ENCODE assay signal across 8 mouse cellular contexts in the genomic region with DNA sequence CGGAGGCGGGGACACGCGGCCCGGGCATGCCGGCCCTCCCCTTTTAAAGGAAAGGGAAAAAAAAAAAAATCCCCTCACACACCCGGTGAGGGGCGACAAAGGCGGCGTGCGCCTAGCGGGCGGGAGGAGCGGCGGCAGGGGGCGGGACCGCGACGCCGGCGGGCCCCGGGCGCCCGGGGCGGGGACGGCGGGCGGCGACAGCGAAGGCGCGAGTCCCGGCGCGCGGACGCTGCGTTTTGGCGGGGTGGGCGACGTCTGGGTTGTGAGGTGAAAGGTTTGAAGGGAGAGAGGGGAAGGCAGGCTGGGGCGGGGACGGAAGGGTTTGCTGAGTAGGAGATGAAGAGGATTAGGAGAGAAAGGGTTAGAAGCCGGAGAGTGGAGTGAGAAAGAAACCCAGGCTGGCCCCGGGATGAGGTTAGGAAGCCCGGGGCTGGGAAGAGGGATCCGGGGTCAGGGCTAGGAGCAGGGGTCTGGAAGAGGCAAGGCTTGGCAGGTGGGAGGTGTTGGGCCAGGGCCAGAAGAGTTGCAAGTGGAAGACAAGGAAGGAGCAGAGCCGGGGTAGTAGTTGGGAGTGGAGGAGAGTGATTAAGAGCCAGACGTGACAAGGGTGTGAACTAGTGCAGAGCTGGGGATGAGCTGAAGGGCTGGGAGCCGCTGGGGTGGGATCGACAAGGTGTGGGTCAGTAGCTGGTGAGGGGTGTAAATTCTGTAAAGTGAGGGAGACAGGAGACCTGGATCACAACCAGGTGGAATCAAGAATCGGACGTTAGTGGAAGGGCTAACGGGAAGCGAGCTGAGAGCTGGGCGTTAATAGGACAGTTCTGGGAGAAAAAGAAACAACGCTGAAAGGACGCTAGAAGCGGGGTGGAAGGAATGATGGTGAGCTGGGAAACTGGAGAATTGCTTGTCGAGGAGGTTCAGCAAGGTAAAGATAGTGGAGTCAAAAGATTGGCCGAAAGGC. TPM values are rescaled to one million over a fixed set of nuclear protein-coding genes. Genes with fewer than 3 reads are reported as not detected.
DNase-seq lines count a peak whose midpoint lies in the region; ATAC-seq and TF ChIP-seq lines count a peak whose summit lies in the region.

No protein-coding gene starts in this region.

- no peaks in the 10 kb centered on the region; the same call in 1 of the 2 replicates for H3K36me3 ChIP-seq in thymus, adult 2 months (ENCODE audit: control insufficient read depth, insufficient read depth, low read length)
- peaks cover 41% of the 10 kb centered on the region for H3K36me3 ChIP-seq in liver, embryonic 15.5 days (replicated peaks)
- H3K36me3 ChIP-seq in neural tube, embryonic 13.5 days, result peaks cover 7% of the 10 kb centered on the region

- no peak for TF ChIP-seq POLR2A in thymus, adult 2 months (IDR thresholded peaks at IDR 0.05; ENCODE audit: control insufficient read depth, extremely low read depth, insufficient read depth, low read length, poor library complexity)

- peak; percentile 69 for ATAC-seq in liver, embryonic 15.5 days (ENCODE audit: insufficient read depth)
- ATAC-seq in neural tube, embryonic 13.5 days (ENCODE audit: low read depth), result peak; percentile 66

- H3K9ac ChIP-seq in liver, embryonic 15.5 days, result peak overlapping the region; percentile 85
- H3K9ac ChIP-seq in neural tube, embryonic 13.5 days, result peak overlapping the region; percentile 83

- TF ChIP-seq CTCF in thymus, adult 2 months (IDR thresholded peaks at IDR 0.05; ENCODE audit: borderline replicate concordance, control insufficient read depth, extremely low read depth, insufficient read depth, low read length, poor library complexity), result no peak

- no peaks in the 10 kb centered on the region for H3K27me3 ChIP-seq in thymus, adult 2 months (ENCODE audit: control insufficient read depth, insufficient read depth, low read length)
- no peaks in the 10 kb centered on the region for H3K27me3 ChIP-seq in liver, embryonic 15.5 days
- no peaks in the 10 kb centered on the region for H3K27me3 ChIP-seq in neural tube, embryonic 13.5 days

- DNase-seq in thymus, adult 2 months, result no peak
- DNase-seq in thymus, postnatal 36 days, result no peak
- DNase-seq in cerebellum, postnatal 14 days, result peak; percentile 65 to 76
- DNase-seq in gastrocnemius, postnatal 25 days, result peak; percentile 34
- peak; percentile 40 for DNase-seq in kidney, adult 9 months
- DNase-seq in adipocyte (ENCODE audit: low spot score), result no peak

- 0 out of 2 replicates have a peak overlapping the region, but pooled peaks have one; percentile 1 for H3K27ac ChIP-seq in thymus, adult 2 months (ENCODE audit: control insufficient read depth, insufficient read depth, low read length)
- H3K27ac ChIP-seq in liver, embryonic 15.5 days (replicated peaks), result peak overlapping the region; percentile 96
- peak overlapping the region; percentile 95 for H3K27ac ChIP-seq in neural tube, embryonic 13.5 days (replicated peaks)

- no peaks in the 10 kb centered on the region for H3K9me3 ChIP-seq in liver, embryonic 15.5 days (replicated peaks)
- no peaks in the 10 kb centered on the region for H3K9me3 ChIP-seq in neural tube, embryonic 13.5 days

- H3K4me2 ChIP-seq in liver, embryonic 15.5 days, result peak overlapping the region; percentile 100
- peak overlapping the region; percentile 77 for H3K4me2 ChIP-seq in neural tube, embryonic 13.5 days

- H3K4me1 ChIP-seq in thymus, adult 2 months (replicated peaks; ENCODE audit: control insufficient read depth, insufficient read depth, low read length), result peaks cover 13% of the 10 kb centered on the region
- peaks cover 61% of the 10 kb centered on the region for H3K4me1 ChIP-seq in liver, embryonic 15.5 days (replicated peaks)
- H3K4me1 ChIP-seq in neural tube, embryonic 13.5 days (replicated peaks), result peaks cover 44% of the 10 kb centered on the region

- WGBS in thymus, adult 2 months, result under 1% methylated on average over 61 of the region's 61 CpGs
- under 1% methylated on average over 61 of the region's 61 CpGs for WGBS in liver, embryonic 15.5 days (ENCODE audit: insufficient replicate concordance)
- under 1% methylated on average over 59 of the region's 61 CpGs for WGBS in neural tube, embryonic 13.5 days

- H3K4me3 ChIP-seq in thymus, adult 2 months (ENCODE audit: control insufficient read depth, insufficient read depth, low read length), result peak overlapping the region; percentile 78
- peak overlapping the region; percentile 84 for H3K4me3 ChIP-seq in liver, embryonic 15.5 days (replicated peaks)
- peak overlapping the region; percentile 60 for H3K4me3 ChIP-seq in neural tube, embryonic 13.5 days

RNA-seq across cellular contexts. Expression of a gene that starts 0.5 kb away (rescaled TPM):
- polyA plus RNA-seq in thymus, adult 2 months (2012; rRNA removed), result 12.5 and 17.2 TPM in 2 replicates
- 1 to 10 TPM; 2.2 to 2.8 TPM for total RNA-seq in gastrocnemius, postnatal 25 days (2021)
- polyA plus RNA-seq in liver, embryonic 15.5 days (2015; fragmentation: Nextera tagmentation; extraction: Ambion mirVana), result 2.8 and 3.7 TPM in 2 replicates
- 8.2 and 10.6 TPM in 2 replicates for polyA plus RNA-seq in neural tube, embryonic 13.5 days (2015; fragmentation: Nextera tagmentation; extraction: Ambion mirVana)

RNA-seq across cellular contexts. Expression of a gene that starts 18.6 kb away (rescaled TPM):
- polyA plus RNA-seq in thymus, adult 2 months (2012; rRNA removed), result 2.8 and 4.5 TPM in 2 replicates
- 1 to 10 TPM; 2.3 to 2.5 TPM for total RNA-seq in gastrocnemius, postnatal 25 days (2021)
- polyA plus RNA-seq in liver, embryonic 15.5 days (2015; fragmentation: Nextera tagmentation; extraction: Ambion mirVana), result 2.1 and 2.4 TPM in 2 replicates
- polyA plus RNA-seq in neural tube, embryonic 13.5 days (2015; fragmentation: Nextera tagmentation; extraction: Ambion mirVana), result 2.4 and 3.0 TPM in 2 replicates

RNA-seq across cellular contexts. Expression of a gene that starts 18.6 kb away (rescaled TPM):
- 46.1 and 56.4 TPM in 2 replicates for polyA plus RNA-seq in thymus, adult 2 months (2012; rRNA removed)
- total RNA-seq in gastrocnemius, postnatal 25 days (2021), result 10 to 100 TPM; 16.0 to 16.2 TPM
- polyA plus RNA-seq in liver, embryonic 15.5 days (2015; fragmentation: Nextera tagmentation; extraction: Ambion mirVana), result 21.6 and 26.0 TPM in 2 replicates
- 38.9 and 39.7 TPM in 2 replicates for polyA plus RNA-seq in neural tube, embryonic 13.5 days (2015; fragmentation: Nextera tagmentation; extraction: Ambion mirVana)

RNA-seq across cellular contexts. Expression of a gene that starts 18.7 kb away (rescaled TPM):
- 14.2 and 16.9 TPM in 2 replicates for polyA plus RNA-seq in thymus, adult 2 months (2012; rRNA removed)
- 10 to 100 TPM; 12.1 to 13.8 TPM for total RNA-seq in gastrocnemius, postnatal 25 days (2021)
- 16.5 and 18.0 TPM in 2 replicates for polyA plus RNA-seq in liver, embryonic 15.5 days (2015; fragmentation: Nextera tagmentation; extraction: Ambion mirVana)
- polyA plus RNA-seq in neural tube, embryonic 13.5 days (2015; fragmentation: Nextera tagmentation; extraction: Ambion mirVana), result 32.9 and 33.2 TPM in 2 replicates

RNA-seq across cellular contexts. Expression of a gene that starts 58.2 kb away (rescaled TPM):
- 90.5 and 107 TPM in 2 replicates for polyA plus RNA-seq in thymus, adult 2 months (2012; rRNA removed)
- 100 to 1,000 TPM; 120 to 121 TPM for total RNA-seq in gastrocnemius, postnatal 25 days (2021)
- polyA plus RNA-seq in liver, embryonic 15.5 days (2015; fragmentation: Nextera tagmentation; extraction: Ambion mirVana), result 193 and 205 TPM in 2 replicates
- 310 and 314 TPM in 2 replicates for polyA plus RNA-seq in neural tube, embryonic 13.5 days (2015; fragmentation: Nextera tagmentation; extraction: Ambion mirVana)

Comparison
In these comparisons a context has a peak if more than half of its experiments do, and no peak if none do; other contexts are left out.
1. DNase-seq: peak in cerebellum, postnatal 14 days (2 of 2), gastrocnemius, postnatal 25 days (single experiment) and kidney, adult 9 months (single experiment); none in thymus, adult 2 months (single experiment), thymus, postnatal 36 days (0 of 2) and adipocyte (single experiment).
2. H3K27ac ChIP-seq: peak in every context shown above with its lines; median percentile 96 in liver, embryonic 15.5 days; 95 in neural tube, embryonic 13.5 days; 1 in thymus, adult 2 months.
3. Peak in every context shown above with its lines, with median percentiles within 50 percentile points of each other: H3K4me3 ChIP-seq.